Mouse (Mus musculus): ENCODE data around the gene Slc16a5. TPM values are rescaled to one million over a fixed set of nuclear protein-coding genes. Genes with fewer than 3 reads are reported as not detected.

Slc16a5 gene
- total and polyA plus RNA-seq, 3 experiments, result 0.06 TPM; not detected in 2

DNA sequence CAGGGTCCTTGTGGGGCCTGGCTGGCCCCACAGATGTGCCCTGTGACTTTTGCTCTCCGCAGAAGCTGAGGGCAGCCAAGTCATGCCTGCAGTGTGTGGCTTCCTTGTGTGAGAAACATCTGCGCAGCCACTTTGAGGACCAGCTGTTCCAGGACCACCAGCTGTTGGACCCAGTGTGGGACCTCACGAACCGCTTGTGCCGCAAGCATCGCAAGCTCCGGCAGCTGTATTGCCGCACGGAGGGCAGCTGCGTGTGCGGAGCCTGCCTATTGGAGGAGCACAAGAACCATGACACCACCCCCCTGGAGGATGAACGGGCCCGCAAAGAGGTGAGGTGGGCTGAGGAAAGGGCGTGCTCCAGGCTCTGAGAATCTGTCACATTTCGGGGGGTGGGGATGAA, 20.9 kb upstream of the Slc16a5 start:
- no peak for DNase-seq
- TF ChIP-seq CTCF (IDR thresholded peaks at IDR 0.05) (no peak), EP300 (IDR thresholded peaks at IDR 0.05; ENCODE audit: insufficient read depth, low read depth, low read length) (no peak), POLR2A (IDR thresholded peaks at IDR 0.05; ENCODE audit: insufficient read depth, low read depth, low read length) (no peak)
- H3K4me3 ChIP-seq, result no peak overlapping the region
- H3K36me3 ChIP-seq (ENCODE audit: control insufficient read depth, insufficient read depth, low read length), result no peaks in the 10 kb centered on the region
- H3K27me3 ChIP-seq (ENCODE audit: control insufficient read depth, insufficient read depth, low read length), result no peaks in the 10 kb centered on the region
- H3K4me1 ChIP-seq (ENCODE audit: control insufficient read depth, insufficient read depth, low read length), result no peaks in the 10 kb centered on the region
- WGBS, result 65% methylated on average over 15 of the region's 15 CpGs
- no peak overlapping the region for H3K9ac ChIP-seq (ENCODE audit: low read depth, low read length)
- no peaks in the 10 kb centered on the region for H3K79me2 ChIP-seq (replicated peaks; ENCODE audit: control insufficient read depth, insufficient read depth, low read length)
- intact Hi-C loops (cut with DNase I), result no loop called here
- no peak overlapping the region for H3K27ac ChIP-seq

GRCm38 (mm10) chr11:115446906-115447305, 15.4 kb upstream of the Slc16a5 start:
- H3K36me3 ChIP-seq (ENCODE audit: control insufficient read depth, insufficient read depth, low read length), result no peaks in the 10 kb centered on the region
- 11% methylated on average over 3 of the region's 3 CpGs for WGBS
- intact Hi-C loops (cut with DNase I), result no loop called here
- peaks cover 5% of the 10 kb centered on the region; the same call in 1 of the 2 replicates for H3K4me1 ChIP-seq (ENCODE audit: control insufficient read depth, insufficient read depth, low read length)
- no peak overlapping the region; the same call in 1 of the 2 replicates for H3K27ac ChIP-seq
- H3K9ac ChIP-seq (ENCODE audit: low read depth, low read length), result 0 out of 2 replicates have a peak overlapping the region, but pooled peaks have one; percentile 26
- no peak for TF ChIP-seq EP300 (IDR thresholded peaks at IDR 0.05; ENCODE audit: insufficient read depth, low read depth, low read length)
- TF ChIP-seq POLR2A (IDR thresholded peaks at IDR 0.05; ENCODE audit: insufficient read depth, low read depth, low read length), result no peak
- no peak for TF ChIP-seq CTCF (IDR thresholded peaks at IDR 0.05)
- H3K4me3 ChIP-seq, result no peak overlapping the region
- no peak for DNase-seq
- H3K27me3 ChIP-seq (ENCODE audit: control insufficient read depth, insufficient read depth, low read length), result no peaks in the 10 kb centered on the region
- H3K79me2 ChIP-seq (replicated peaks; ENCODE audit: control insufficient read depth, insufficient read depth, low read length), result no peaks in the 10 kb centered on the region

DNA sequence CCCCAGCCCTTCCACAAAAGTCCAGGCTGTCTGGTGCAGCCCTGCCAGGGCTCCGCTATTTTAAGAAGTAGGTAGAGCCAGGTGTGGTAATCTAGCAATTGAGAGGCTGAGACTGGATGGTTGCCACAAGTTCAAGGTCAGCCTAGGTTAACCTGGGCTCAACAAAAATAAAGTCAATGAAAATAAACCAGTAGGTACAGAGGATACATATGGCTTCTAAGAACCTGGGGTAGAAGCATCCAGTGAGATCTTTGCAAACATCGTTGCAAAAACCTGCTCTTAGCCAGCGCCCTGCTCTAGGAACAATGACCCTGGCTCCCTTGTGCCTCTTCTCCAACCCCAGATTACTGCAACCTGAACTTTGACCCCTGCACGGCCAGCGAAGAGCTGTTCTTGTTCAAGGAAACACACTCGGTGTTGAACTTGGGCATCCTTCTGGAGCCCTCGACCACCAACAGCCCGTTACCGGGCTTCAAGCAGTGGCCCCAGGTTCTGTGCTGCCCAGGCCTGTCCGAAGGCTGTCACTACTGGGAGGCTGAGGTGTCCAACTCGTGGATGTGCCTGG, 14.9 kb upstream of the Slc16a5 start:
- 79% methylated on average over 11 of the region's 11 CpGs for WGBS
- no peak overlapping the region for H3K27ac ChIP-seq
- H3K4me3 ChIP-seq, result no peak overlapping the region
- H3K79me2 ChIP-seq (replicated peaks; ENCODE audit: control insufficient read depth, insufficient read depth, low read length), result no peaks in the 10 kb centered on the region
- H3K36me3 ChIP-seq (ENCODE audit: control insufficient read depth, insufficient read depth, low read length), result no peaks in the 10 kb centered on the region
- intact Hi-C loops (cut with DNase I), result no loop called here
- no peak overlapping the region for H3K9ac ChIP-seq (ENCODE audit: low read depth, low read length)
- TF ChIP-seq EP300 (IDR thresholded peaks at IDR 0.05; ENCODE audit: insufficient read depth, low read depth, low read length) (no peak), POLR2A (IDR thresholded peaks at IDR 0.05; ENCODE audit: insufficient read depth, low read depth, low read length) (no peak), CTCF (IDR thresholded peaks at IDR 0.05) (no peak)
- DNase-seq, result no peak
- H3K27me3 ChIP-seq (ENCODE audit: control insufficient read depth, insufficient read depth, low read length), result no peaks in the 10 kb centered on the region
- H3K4me1 ChIP-seq (ENCODE audit: control insufficient read depth, insufficient read depth, low read length), result peaks cover 5% of the 10 kb centered on the region; the same call in 1 of the 2 replicates

DNA sequence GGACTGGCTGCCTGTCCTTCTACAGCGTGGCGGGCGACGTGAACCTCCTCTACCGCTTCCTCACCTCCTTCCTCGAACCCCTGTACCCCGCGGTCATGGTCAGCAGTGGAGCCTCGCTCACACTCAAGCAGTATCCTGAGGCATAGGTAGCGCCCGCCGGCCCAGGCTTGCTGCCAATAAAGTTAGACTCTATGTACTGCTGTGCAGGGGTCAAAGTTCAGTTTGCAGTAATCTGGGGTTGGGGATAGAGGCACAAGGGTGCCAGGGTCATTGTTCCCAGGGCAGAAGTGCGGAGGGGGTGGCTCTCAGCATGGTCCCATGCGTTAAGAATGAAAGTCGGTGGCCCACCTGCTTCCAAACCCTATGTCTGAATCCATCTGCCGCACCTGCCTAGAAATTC, 14.2 kb upstream of the Slc16a5 start:
- intact Hi-C loops (cut with DNase I), result no loop called here
- H3K27me3 ChIP-seq (ENCODE audit: control insufficient read depth, insufficient read depth, low read length), result no peaks in the 10 kb centered on the region
- no peak for DNase-seq
- TF ChIP-seq CTCF (IDR thresholded peaks at IDR 0.05), result no peak
- no peak for TF ChIP-seq POLR2A (IDR thresholded peaks at IDR 0.05; ENCODE audit: insufficient read depth, low read depth, low read length)
- no peak for TF ChIP-seq EP300 (IDR thresholded peaks at IDR 0.05; ENCODE audit: insufficient read depth, low read depth, low read length)
- H3K36me3 ChIP-seq (ENCODE audit: control insufficient read depth, insufficient read depth, low read length), result no peaks in the 10 kb centered on the region
- H3K4me3 ChIP-seq, result no peak overlapping the region
- WGBS, result 90% methylated on average over 16 of the region's 16 CpGs
- peaks cover 5% of the 10 kb centered on the region; the same call in 1 of the 2 replicates for H3K4me1 ChIP-seq (ENCODE audit: control insufficient read depth, insufficient read depth, low read length)
- no peaks in the 10 kb centered on the region for H3K79me2 ChIP-seq (replicated peaks; ENCODE audit: control insufficient read depth, insufficient read depth, low read length)
- no peak overlapping the region for H3K27ac ChIP-seq
- no peak overlapping the region for H3K9ac ChIP-seq (ENCODE audit: low read depth, low read length)

DNA sequence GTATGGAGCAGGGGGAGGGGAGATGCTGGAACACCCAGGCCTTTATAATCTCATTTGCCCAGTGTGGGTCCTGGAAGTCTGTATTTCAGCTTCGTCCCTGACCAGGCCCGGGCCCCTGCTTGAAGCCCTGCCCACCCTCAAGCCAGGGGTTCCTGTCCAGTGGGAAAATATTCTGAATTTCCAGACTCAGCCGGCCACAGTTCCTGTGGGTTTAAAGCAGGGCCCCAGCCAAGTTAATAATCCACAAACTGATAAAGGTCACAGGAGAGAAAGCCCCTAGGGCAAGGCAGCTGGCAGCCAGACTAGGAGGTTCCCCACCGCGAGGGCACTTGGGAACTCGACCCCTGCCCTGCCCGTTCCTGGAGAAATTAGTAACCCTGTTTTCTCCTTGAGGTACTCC, 13.3 kb upstream of the Slc16a5 start:
- 65% methylated on average over 7 of the region's 7 CpGs for WGBS
- intact Hi-C loops (cut with DNase I), result no loop called here

GRCm38 (mm10) chr11:115450176-115450575, 12.1 kb upstream of the Slc16a5 start:
- Histone ChIP-seq H3K4me3 (no peak overlapping the region), H3K9ac (ENCODE audit: low read depth, low read length) (no peak overlapping the region), H3K4me1 (ENCODE audit: control insufficient read depth, insufficient read depth, low read length) (peaks cover 5% of the 10 kb centered on the region; the same call in 1 of the 2 replicates), H3K36me3 (ENCODE audit: control insufficient read depth, insufficient read depth, low read length) (no peaks in the 10 kb centered on the region), H3K27ac (no peak overlapping the region), H3K27me3 (ENCODE audit: control insufficient read depth, insufficient read depth, low read length) (no peaks in the 10 kb centered on the region), H3K79me2 (replicated peaks; ENCODE audit: control insufficient read depth, insufficient read depth, low read length) (no peaks in the 10 kb centered on the region)
- WGBS, result 79% methylated on average over 7 of the region's 7 CpGs
- no peak for TF ChIP-seq EP300 (IDR thresholded peaks at IDR 0.05; ENCODE audit: insufficient read depth, low read depth, low read length)
- TF ChIP-seq POLR2A (IDR thresholded peaks at IDR 0.05; ENCODE audit: insufficient read depth, low read depth, low read length), result no peak
- TF ChIP-seq CTCF (IDR thresholded peaks at IDR 0.05), result no peak
- no peak for DNase-seq
- intact Hi-C loops (cut with DNase I), result no loop called here

More for the DNA sequence above, 13.3 kb upstream of the Slc16a5 start:
- Histone ChIP-seq H3K4me1 (ENCODE audit: control insufficient read depth, insufficient read depth, low read length) (peaks cover 5% of the 10 kb centered on the region; the same call in 1 of the 2 replicates), H3K27ac (no peak overlapping the region), H3K4me3 (no peak overlapping the region), H3K36me3 (ENCODE audit: control insufficient read depth, insufficient read depth, low read length) (no peaks in the 10 kb centered on the region), H3K79me2 (replicated peaks; ENCODE audit: control insufficient read depth, insufficient read depth, low read length) (no peaks in the 10 kb centered on the region), H3K27me3 (ENCODE audit: control insufficient read depth, insufficient read depth, low read length) (no peaks in the 10 kb centered on the region), H3K9ac (ENCODE audit: low read depth, low read length) (no peak overlapping the region)
- TF ChIP-seq CTCF (IDR thresholded peaks at IDR 0.05) (no peak), POLR2A (IDR thresholded peaks at IDR 0.05; ENCODE audit: insufficient read depth, low read depth, low read length) (no peak), EP300 (IDR thresholded peaks at IDR 0.05; ENCODE audit: insufficient read depth, low read depth, low read length) (no peak)
- no peak for DNase-seq
